Mouse (Mus musculus): ENCODE results near the gene Chek2.
"Not testable (repeated sequence)": the region's sequence is repeated elsewhere in the genome, so short reads cannot be mapped to it uniquely, and the experiment has no call there.

The Chek2 gene

DNA sequence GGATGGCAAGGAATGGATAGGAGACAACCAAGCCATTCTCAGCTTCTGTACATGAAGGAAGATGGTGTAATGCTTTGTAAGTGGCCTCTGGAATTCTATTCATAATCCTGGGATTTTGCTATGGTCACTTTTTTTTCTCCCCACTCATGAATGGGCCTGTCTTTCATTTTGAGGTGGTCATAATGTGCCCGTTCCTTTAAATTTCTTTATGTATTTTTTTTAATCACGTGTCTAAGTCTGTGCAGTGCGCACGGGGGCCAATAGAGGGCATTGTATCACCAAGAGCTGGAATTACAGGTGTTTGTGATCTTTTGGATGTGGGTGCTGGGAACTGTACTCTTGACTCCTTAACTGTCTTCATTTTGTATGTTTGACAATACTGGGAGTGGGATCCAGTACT is 686 bp downstream of the Chek2 start:
- DNase-seq (ENCODE audit: low spot score), result no peak

DNA sequence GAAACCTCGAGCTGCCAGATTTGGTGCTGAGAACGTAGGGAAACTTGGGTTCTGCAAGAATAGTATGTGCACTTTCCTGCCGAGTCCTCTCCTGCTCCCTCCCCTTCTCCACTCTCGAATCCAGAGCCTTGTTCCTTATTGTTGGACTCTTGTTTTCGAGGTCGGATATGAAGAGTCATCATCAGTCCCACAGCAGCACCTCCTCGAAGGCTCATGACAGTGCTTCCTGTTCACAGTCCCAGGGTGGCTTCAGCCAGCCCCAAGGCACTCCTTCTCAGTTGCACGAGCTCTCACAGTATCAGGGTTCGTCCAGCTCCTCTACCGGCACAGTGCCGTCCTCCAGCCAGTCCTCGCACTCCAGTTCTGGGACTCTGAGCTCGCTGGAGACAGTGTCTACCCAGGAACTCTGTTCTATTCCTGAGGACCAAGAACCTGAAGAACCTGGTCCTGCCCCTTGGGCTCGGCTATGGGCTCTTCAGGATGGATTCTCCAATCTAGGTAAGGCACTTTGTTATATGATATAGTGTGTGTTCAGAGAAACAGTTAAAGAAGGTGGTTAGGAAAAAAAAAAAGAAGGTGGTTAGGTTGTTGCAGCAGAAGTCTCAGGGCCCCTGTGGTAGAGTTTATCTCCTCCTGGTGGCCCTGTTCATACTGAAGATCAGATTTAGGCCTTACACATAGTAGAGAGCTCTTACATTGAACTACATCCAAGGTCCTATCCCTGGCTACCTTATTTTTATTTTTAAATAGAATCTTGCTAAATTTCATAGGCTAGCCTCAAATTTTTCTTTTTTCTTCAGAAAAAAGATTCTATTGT is 1.5 kb downstream of the Chek2 start:
- DNase-seq (ENCODE audit: low spot score), result no peak

DNA sequence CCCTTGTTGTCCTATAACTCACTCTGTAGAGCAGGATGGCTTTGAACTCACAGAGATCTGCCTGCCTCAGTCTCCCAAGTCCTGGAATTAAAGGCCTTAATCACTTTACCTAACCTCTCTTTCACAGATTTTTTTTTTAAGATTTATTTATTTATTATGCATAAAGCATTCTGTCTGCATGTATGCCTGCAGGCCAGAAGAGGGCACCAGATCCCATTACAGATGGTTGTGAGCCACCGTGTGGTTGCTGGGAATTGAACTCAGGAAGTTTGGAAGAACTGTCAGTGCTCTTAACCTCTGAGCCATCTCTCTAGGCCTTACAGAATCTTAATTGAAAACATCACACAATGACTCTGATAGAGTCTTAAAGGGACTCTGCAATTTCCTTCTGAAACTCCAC is 13.2 kb downstream of the Chek2 start:
- no peak for DNase-seq (ENCODE audit: low spot score)

DNA sequence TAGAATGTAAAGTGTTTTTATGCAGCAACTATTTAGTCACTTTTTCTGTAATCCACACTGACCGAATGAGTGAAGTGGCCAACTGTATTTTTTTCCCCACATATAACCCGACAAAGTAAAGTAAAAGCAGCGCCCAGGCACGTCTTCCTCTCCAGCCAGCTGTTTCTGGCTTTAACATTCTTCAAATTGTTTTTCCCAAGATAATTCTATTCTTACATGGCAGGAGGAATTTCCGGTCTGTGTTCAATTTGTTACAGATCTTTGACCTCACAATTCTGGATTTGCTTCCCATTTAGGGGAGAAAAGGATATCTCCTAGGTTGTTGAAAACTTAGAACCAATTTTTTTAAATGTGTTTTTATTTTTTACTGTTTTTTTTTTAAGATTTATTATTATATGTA is 17.3 kb downstream of the Chek2 start:
- DNase-seq (ENCODE audit: low spot score), result no peak

DNA sequence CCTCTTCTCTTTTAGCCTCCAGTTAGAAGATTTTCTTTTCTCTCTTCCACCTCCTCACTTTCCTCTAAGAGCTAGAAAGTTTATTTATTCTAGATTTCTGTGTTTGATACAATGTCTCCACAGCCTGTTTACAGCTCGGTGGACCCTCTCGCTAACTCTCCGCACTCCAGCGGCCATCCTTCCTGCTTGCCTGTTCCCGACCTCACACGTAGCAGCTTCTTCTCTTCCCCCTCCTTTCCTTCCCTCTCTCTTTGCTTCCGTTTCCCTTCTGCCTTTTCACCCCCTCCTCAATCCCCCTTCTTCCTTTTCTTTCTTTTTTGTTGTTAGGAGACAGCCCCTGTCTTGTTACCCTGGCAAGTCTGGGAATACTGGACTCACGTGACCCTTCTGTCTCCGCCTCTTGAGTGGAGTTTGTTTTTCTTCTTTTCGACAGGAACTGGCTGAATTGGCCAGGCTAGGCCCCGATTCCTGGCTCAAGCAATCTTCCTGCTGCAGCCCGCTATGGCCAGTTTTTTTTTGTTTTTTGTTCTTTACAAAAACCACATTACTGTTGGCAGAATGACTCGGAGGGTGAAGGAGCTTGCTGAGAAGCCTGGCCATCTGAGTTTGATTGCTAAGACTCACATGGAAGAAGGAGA is 19.4 kb downstream of the Chek2 start:
- DNase-seq (ENCODE audit: low spot score), result peak; percentile 66

DNA sequence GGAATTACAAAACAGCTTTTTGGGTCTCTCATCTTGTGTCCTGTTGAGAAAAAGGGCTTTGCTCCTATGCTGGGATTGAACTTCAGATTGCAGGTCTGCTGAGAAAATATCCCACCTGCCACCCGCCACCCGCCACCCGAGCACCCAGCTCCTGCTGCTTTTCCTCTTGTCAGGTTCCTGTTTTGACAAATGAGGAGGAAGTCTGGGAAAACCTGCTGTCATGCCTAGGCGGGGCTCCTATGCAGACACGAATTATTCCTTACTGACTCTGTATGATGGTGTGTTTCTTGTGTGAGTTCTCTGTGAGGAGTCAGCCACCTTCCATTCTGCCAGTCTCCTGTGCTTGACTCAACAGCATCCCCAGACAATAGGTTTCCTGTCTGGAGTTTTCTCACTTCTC is 20.7 kb downstream of the Chek2 start:
- no peak for DNase-seq (ENCODE audit: low spot score)

DNA sequence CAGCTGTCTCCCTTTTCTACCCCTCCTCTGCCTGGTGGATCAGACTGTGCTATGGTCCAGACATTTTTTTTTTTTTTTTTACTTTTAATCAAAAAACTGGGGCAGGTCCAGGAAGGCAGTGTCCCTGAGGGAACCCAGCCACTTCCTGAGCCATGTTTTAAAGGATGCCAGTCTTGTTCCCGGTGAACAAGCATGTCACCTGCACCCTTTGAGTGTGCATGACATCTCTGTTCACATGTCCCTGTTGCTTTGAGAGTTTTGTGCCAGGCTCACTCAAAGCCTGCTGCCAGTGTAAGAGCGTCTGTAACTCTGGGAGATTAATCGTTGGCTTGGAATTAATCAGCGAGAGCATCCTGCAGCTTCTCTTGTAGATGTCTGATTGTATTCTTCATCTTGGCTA is 28.7 kb downstream of the Chek2 start:
- no peak for DNase-seq (ENCODE audit: low spot score)

DNA sequence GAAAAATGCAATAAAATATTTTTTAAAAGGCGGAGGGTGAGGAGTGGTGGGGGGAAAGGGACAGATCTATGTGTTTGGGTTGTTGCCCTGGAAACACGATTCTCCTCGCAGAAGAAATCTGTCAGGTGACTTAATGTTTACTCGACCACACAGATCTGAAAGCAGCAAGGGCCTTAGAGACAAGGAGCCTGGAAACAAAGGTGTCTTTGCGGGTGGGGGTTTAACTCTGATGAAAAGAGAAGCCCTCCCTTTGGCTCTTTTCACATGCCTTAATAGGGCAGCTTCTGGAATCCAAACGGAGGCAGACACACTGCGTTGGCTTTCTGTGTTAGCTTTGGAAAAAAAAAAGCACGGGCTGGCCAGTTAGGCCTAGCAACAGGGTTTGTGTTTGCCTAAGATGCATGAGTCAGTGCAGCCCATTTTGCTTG is 29.5 kb downstream of the Chek2 start:
- no peak for DNase-seq (ENCODE audit: low spot score)

DNA sequence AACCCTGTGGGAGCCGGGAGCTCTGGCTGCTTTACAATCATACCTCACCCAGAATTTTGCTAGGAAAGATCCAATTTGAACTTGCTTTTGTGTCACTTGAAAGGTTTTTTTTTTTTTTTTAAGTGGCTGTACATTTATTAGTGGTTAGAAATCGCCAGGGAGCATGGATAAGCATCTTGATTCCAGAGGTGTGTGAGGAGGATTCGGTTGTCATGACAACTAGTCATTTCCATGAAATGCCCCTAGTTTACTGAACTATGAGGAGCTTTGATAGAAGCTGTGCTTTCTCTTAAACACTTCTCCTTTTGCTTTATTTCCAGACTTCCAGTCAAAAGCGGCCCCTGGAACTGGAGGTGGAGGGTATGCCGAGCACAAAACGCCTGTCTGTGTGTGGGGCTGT is 33.4 kb downstream of the Chek2 start:
- DNase-seq (ENCODE audit: low spot score), result no peak

DNA sequence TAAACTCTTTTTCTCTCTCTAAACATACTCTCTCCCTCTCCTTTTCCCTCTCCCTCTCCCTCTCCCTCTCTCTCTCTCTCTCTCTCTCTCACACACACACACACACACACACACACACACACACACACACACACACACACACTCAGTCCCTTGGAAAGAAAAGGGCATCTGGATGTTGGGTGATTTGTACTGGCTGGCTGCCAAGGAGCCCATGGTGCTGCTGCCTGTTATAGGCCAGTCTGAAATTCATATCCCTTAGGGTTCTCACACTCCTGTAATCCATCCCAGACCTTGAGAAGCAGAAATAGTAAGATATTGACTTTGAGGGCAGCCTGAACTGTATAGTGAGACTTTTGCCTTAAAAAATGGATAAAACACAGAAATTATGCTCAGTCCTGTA is 34.9 kb downstream of the Chek2 start:
- peak; percentile 11 for DNase-seq (ENCODE audit: low spot score)

DNA sequence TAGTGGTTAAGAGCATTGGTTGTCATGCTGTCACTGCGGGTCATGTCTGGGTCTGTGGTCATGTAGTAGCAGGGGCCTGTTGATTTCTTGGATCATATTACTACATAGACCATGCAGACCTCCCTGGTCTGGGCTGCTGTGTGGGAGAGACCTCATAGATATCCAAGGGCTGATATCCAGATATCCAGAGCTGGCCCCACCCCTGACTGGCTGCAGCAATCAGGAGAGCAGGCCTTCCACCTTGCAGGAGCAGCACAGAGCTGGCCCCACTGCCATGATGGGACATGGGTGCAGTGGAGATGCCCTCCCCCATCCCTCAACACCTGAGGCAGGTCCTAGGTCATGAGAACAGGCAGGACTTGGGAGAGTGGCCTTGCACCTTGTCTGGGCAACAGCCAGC is 35.5 kb downstream of the Chek2 start:
- no peak for DNase-seq (ENCODE audit: low spot score)

DNA sequence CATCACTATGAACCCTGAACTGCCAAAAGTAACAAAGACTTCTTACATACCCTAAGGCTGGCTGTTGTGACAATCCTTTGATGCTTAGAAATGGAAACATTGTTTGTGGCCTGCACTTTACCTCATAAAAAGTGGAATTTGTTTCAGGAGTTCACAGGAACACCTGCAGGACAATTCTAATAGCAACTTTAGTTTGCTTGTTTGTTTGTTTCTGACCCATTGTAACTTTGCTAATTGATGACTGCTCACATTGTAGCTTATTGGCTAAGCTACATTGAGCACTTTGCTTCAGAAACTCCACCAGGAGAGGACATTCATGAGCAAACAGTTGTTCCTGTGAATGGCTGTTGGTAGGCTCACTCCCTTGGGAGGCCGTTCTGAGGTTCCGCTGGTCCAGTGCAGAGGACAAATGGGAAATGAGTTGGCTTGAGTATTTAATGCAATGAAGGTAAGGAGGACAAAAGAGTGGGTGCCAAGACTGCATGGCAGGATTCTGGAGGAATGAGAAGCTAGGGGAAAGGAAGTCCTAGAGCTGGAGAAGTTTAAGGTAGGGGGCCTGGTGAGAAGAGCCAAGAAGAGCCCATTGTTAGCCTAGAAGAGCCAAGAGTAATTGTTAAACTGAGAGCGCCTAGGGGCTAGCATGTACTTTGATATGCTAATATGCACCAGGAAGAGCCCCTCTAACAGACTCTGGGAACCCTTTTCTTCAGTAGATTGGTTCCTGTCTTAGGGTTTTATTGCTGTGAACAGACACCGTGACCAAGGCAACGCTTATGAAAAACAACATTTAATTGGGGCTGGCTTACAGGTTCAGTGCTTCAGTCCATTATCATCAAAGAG is 38.1 kb downstream of the Chek2 start:
- DNase-seq (ENCODE audit: low spot score), result no peak

DNA sequence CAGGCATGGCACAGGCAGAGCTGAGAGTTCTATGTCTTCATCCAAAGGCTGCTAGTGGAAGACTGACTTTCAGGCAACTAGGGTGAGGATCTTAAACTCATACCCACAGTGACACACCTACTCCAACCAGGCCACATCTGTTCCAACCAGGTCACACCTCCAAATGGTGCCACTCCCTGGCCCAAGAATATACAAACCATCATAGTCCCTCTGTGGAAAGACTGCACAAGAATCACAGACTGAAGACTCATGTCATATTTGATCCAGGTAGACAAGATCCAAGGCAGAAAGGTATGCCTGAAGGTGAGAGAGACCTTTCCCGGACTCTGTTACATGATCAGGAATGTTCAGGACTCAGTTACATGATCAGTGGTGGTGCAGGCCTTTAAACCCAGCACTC is 38.7 kb downstream of the Chek2 start:
- not testable (repeated sequence) for DNase-seq (ENCODE audit: low spot score)

DNA sequence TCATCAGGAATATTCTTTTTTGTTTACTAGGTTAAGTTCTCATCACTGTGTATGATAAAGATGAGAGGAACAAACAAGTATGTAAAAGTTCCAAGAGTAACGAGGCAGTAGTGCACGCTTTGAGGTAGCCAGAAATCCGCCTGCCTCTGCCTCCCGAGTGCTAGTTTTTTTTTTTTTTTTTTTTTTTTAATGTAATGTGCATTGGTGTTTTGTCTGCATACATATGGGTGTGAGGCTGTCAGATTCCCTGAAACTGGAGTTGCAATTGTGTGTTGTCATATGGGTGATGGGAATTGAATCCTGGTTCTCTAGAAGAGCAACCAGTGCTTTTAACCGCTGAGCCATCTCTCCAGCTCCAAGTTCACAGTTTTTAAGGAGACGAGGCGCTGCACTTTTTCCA is 39.3 kb downstream of the Chek2 start:
- DNase-seq (ENCODE audit: low spot score), result no peak

DNA sequence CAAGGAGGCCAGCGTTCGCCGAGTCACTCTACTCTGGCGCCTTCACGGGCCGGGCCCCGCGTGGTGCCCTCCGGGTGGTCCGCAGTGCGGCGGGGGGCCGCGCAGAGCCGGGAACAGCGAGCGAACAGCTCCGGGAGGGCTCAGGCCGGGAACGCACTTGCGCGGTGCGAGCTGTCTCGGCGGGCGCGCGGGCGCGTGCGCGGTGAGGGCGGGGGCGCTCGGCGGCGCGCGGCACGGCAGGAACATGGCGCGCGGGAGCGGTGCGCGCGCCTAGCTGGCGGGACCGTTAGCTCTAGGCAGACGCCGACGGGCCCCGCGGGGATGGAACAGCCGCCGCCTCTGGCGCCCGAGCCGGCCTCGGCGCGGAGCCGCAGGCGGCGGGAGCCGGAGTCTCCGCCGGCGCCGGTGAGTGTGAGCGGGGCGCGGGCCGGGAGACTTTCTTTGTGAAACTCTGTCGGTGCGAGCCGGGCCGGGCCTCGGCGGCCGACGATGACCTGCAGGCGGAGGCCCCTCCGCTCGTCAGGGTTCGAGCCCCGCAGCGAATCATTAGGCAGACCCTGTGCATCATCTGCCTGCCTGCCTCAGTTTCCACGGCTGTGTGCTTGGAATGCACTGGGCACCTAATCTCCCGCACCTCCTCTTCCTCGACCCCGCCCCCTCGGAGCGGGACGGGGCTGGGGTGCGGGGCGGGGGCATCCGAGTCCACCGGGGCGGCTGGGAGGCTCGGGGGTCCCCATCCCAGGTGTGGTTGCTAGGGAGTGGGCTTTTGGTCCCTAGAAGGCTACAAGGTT is 40.0 kb downstream of the Chek2 start, which contains the start of gene Ttc28:
Gene Ttc28 (plus strand): TSS at position 220 of the 791 bp plus-strand sequence.
- peak; percentile 79 for DNase-seq (ENCODE audit: low spot score)

DNA sequence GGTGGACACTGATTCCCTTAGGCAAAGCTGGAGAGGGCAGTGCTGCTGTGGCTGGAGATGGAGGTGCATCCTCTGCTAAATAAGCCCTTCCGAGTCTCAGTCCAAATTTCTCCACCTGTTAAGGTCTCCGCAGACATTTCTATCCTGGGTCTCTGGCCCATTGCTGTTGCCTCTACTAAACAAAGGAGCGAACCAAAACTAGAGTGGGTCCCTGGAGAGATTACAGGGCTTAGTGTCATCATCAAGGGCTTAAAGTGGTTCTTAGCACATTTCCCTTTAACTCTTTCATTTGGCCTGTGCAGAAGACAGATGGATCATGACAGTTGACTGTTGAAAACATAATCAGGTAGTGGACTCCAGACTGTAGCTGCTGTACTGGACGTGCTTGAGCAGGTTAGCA is 48.8 kb downstream of the Chek2 start:
- no peak for DNase-seq (ENCODE audit: low spot score)

DNA sequence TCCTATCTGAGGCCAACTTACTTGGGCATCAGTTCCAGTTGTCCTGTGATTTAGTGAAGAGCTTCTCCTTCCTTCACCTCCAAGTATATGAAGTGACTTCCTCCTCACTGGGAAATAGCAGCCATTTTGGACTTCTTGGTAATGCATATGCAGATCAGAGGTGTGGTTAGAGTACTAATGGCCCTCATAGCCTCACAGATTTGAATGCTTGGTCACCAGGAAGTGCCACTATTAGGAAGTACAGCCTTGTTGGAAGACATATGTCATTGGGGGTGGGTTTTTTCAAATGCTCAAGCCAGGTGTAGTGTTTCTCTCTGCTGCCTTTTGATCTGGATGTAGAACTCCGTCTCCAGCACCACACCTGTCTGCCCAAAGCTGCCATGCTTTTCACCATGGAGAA is 50.2 kb downstream of the Chek2 start:
- no peak for DNase-seq (ENCODE audit: low spot score)

DNA sequence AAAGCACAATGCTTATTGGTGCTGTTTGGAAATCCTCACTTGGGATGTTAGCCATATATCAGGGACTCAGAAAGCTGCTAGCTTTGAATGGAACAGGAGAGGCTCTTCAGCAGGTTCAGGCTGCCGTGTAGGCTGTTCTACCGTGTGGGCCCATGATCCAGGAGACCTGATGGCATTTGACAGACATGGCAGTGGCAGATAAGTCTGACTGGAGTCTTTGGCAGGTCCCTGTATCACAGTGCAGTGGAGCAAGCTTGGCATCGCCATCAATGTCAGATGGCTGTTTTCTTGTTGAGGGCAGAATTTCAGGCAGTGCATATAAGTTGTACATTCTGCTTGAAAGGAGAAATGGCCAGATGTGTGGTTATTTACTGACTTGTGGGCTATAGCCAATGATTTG is 50.8 kb downstream of the Chek2 start:
- DNase-seq (ENCODE audit: low spot score), result no peak

DNA sequence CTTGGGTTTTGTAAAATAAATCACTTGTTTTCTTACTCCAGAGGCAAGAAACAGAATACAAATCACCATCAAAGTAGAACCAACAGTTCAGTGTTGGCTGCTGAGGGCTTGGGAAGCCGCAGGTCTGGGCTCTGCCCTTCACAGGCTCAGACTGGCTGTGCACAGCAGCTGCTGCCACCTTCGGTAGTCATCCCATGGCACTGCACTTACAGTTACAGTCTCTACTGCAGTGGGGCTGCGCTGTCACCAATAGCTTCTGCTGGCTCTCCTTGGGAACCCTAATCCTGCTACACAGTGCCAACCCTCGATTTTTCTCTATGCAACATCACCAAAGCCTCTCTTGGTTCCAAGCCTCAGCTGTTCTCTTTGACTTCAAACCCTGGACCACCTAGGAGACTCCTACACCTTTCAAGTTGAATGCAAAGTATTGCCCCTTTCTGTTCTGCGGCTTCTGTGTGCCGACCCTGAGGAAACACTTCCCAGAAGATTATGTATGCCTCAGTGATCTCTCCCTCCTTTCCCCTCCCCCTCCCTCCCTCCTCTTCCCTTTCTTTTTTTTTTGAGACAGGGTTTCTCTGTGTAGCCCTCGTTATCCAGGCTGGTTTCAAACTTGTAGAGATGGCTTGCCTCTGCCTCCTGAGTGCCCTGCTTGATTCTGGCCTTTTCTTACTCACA is 57.5 kb downstream of the Chek2 start:
- no peak for DNase-seq (ENCODE audit: low spot score)

DNA sequence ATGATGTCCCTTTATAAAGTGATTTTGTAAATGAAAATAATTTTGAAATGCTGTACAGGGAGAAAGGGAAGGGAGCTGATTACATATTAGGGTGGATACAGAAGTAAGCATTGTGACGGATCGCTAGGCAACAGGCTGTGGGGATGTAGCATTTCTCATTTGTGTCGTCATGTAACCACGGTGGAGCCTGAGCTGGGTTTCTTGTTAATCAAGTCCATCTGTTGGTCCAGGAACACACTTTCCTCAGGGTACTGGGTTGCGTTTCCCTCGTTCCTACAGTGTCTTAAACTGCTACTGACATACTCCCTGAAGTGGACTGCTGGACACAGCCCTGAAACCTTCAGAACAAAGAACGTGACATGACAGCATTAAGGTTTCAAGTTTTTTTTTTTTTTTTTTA is 58.4 kb downstream of the Chek2 start:
- no peak for DNase-seq (ENCODE audit: low spot score)

DNA sequence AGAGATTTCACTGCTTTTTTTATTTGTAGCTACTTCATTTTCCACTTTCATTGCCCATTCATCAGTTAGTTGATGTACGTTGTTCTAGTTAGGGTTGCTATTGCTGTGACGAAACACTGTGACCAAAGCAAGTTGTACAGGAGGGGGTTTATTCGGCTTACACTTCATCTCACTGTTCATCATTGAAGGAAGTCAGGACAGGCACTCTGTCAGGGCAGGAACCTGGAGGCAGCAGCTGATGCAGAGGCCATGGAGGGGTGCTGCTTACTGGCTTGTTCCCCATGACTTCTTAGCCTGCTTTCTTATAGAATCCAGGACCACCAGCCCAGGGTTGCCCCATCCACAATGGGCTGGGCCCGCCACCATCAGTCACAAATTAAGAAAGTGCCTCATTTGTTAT is 59.0 kb downstream of the Chek2 start:
- no peak for DNase-seq (ENCODE audit: low spot score)

All from ovary, adult 18-20 months (tissue).